In genomic region chr11:43385716-43386115, GRCm38 (mm10) we compare ENCODE assay signal across 8 mouse cellular contexts. TPM values are rescaled to one million over a fixed set of nuclear protein-coding genes. Genes with fewer than 3 reads are reported as not detected.
A peak's percentile ranks its signal among the peaks of the same experiment; 100 is the strongest.
DNase-seq lines count a peak whose midpoint lies in the region; ATAC-seq and TF ChIP-seq lines count a peak whose summit lies in the region.

No protein-coding gene starts in this region.

- H3K9me3 ChIP-seq in limb, embryonic 15.5 days = no peaks in the 10 kb centered on the region

- peak overlapping the region; percentile 53 for H3K4me2 ChIP-seq in limb, embryonic 15.5 days

- H3K27ac ChIP-seq in limb, embryonic 15.5 days = no peak overlapping the region
- 0 out of 2 replicates have a peak overlapping the region, but pooled peaks have one; percentile 60 for H3K27ac ChIP-seq in olfactory bulb, adult 2 months (ENCODE audit: insufficient read depth, low read depth, low read length)

- DNase-seq in layer of hippocampus, postnatal 14 days (ENCODE audit: low spot score in 2 of 2) = peak; percentile 13 to 19
- DNase-seq in layer of hippocampus, postnatal 36 days = no peak
- peak; percentile 4 for DNase-seq in embryo, embryonic 11.5 days (ENCODE audit: low read depth, low spot score)
- no peak for DNase-seq in MN1 (ENCODE audit: low spot score)
- DNase-seq in urinary bladder, postnatal 14 days (ENCODE audit: low spot score) = no peak

- H3K27me3 ChIP-seq in limb, embryonic 15.5 days = peaks cover 10% of the 10 kb centered on the region; the same call in 1 of the 2 replicates

- peaks cover 8% of the 10 kb centered on the region; the same call in 1 of the 2 replicates for H3K4me1 ChIP-seq in limb, embryonic 15.5 days
- peaks cover 9% of the 10 kb centered on the region for H3K4me1 ChIP-seq in olfactory bulb, adult 2 months (ENCODE audit: control insufficient read depth, insufficient read depth, low read length)

- TF ChIP-seq POLR2A in olfactory bulb, adult 2 months (IDR thresholded peaks at IDR 0.05; ENCODE audit: insufficient read depth, low read depth, low read length) = no peak

- H3K4me3 ChIP-seq in limb, embryonic 15.5 days = peak overlapping the region; percentile 31
- H3K4me3 ChIP-seq in olfactory bulb, adult 2 months (ENCODE audit: insufficient read depth, low read depth, low read length) = 0 out of 2 replicates have a peak overlapping the region, but pooled peaks have one; percentile 22

- H3K36me3 ChIP-seq in limb, embryonic 15.5 days = no peaks in the 10 kb centered on the region

- H3K9ac ChIP-seq in limb, embryonic 15.5 days = no peak overlapping the region

- WGBS in limb, embryonic 15.5 days = 3% methylated on average over 8 of the region's 8 CpGs
- WGBS in olfactory bulb, adult 2 months = 10% methylated on average over 8 of the region's 8 CpGs

- ATAC-seq in granulocyte monocyte progenitor cell, adult 5-6 weeks (replicated peaks; ENCODE audit: poor library complexity, severe bottlenecking) = peak; percentile 21
- no peak for ATAC-seq in limb, embryonic 15.5 days (ENCODE audit: insufficient number of reproducible peaks, low FRiP score, low TSS enrichment, low read depth)

- no peak for TF ChIP-seq CTCF in olfactory bulb, adult 2 months (IDR thresholded peaks at IDR 0.05; ENCODE audit: insufficient read depth, low read depth, low read length)

RNA-seq across cellular contexts. Expression of gene Pttg1, which starts 40.3 kb away (rescaled TPM):
- 10 to 100 TPM; 21.2 to 24.3 TPM for total RNA-seq in layer of hippocampus, postnatal 14 days (2021)
- total RNA-seq in layer of hippocampus, postnatal 36 days (2021) = 10 to 100 TPM; 20.6 to 26.4 TPM
- 57.8 and 90.6 TPM in 2 replicates for total RNA-seq in granulocyte monocyte progenitor cell, adult 5-6 weeks (2014; fragmentation: Nextera tagmentation)
- 58.6 and 63.3 TPM in 2 replicates for total RNA-seq in granulocyte monocyte progenitor cell, adult 5-6 weeks (2017)
- 74.1 and 78.7 TPM in 2 replicates for polyA plus RNA-seq in limb, embryonic 15.5 days (2015; fragmentation: Nextera tagmentation; extraction: Ambion mirVana)
- polyA plus RNA-seq in olfactory bulb, adult 2 months (2012; ENCODE audit: insufficient read depth, insufficient read length, low replicate concordance, missing spikeins) = not detected in 2 replicates

RNA-seq across cellular contexts. Expression of gene Slu7, which starts 47.8 kb away (rescaled TPM):
- total RNA-seq in layer of hippocampus, postnatal 14 days (2021) = 10 to 100 TPM; 43.5 to 45.0 TPM
- 10 to 100 TPM; 59.6 to 60.1 TPM for total RNA-seq in layer of hippocampus, postnatal 36 days (2021)
- 24.6 and 26.3 TPM in 2 replicates for total RNA-seq in granulocyte monocyte progenitor cell, adult 5-6 weeks (2014; fragmentation: Nextera tagmentation)
- total RNA-seq in granulocyte monocyte progenitor cell, adult 5-6 weeks (2017) = 82.8 and 112 TPM in 2 replicates
- polyA plus RNA-seq in limb, embryonic 15.5 days (2015; fragmentation: Nextera tagmentation; extraction: Ambion mirVana) = 55.0 and 60.2 TPM in 2 replicates
- polyA plus RNA-seq in olfactory bulb, adult 2 months (2012; ENCODE audit: insufficient read depth, insufficient read length, low replicate concordance, missing spikeins) = not detected in 2 replicates

Comparison
In these comparisons a context has a peak if more than half of its experiments do, and no peak if none do; other contexts are left out.
1. DNase-seq: peak in layer of hippocampus, postnatal 14 days (2 of 2) and embryo, embryonic 11.5 days (single experiment); none in layer of hippocampus, postnatal 36 days (0 of 2), MN1 (single experiment) and urinary bladder, postnatal 14 days (single experiment).